Mouse (Mus musculus): ENCODE results near the gene Hs6st3. TPM values are rescaled to one million over a fixed set of nuclear protein-coding genes. Genes with fewer than 3 reads are reported as not detected.

Hs6st3 gene
- total and polyA plus RNA-seq, 2 experiments from 2014 or later = not detected

DNA sequence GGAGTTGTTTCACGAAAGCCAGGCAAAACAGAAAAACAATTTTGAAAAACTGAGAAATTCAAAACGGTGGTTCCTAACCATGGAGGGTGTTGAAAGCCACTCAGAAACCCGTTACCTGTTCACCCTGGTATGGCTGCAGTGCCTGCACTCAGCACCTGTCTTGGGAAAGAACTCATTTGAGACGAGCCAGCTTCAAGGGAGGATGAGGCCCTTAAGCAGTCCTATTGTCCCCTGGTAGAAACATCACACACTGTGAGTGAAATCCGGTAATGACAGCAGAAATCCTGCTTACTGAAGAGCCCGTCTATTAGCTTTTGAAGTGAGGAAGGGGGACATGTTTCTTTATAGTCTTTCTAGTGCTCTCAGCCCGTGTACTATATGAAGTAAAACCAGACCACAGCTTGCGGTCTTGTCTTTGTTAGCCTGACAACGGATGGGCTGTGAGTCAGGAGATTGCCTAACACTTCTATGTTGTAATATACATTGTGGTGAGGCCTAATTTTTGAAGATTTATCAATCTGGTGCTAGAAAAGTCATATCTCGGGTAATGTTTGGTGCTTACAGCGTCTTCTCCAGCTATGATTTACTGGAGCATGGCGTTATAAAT is 641.9 kb downstream of the Hs6st3 start:
- Histone ChIP-seq H3K9me3 (replicated peaks; ENCODE audit: control insufficient read depth, low read length) (no peaks in the 10 kb centered on the region), H3K4me1 (ENCODE audit: control insufficient read depth, insufficient read depth) (no peaks in the 10 kb centered on the region), H3K36me3 (replicated peaks; ENCODE audit: control insufficient read depth, insufficient read depth, low read length) (no peaks in the 10 kb centered on the region), H3K27ac (ENCODE audit: low read depth) (no peak overlapping the region), H3K4me2 (ENCODE audit: low read depth, low read length) (no peak overlapping the region), H3K27me3 (ENCODE audit: control insufficient read depth, insufficient read depth, low read length) (no peaks in the 10 kb centered on the region), H3K4me3 (ENCODE audit: low read depth, low read length) (no peak overlapping the region), H3K9ac (replicated peaks; ENCODE audit: low read depth, low read length) (no peak overlapping the region)
- no peak for TF ChIP-seq CTCF (IDR thresholded peaks at IDR 0.05; ENCODE audit: low read depth)
- TF ChIP-seq EP300 (IDR thresholded peaks at IDR 0.05; ENCODE audit: low read depth) = no peak
- DNase-seq (ENCODE audit: low spot score) (no peak), ATAC-seq (ENCODE audit: insufficient read depth, low read depth) (no peak)
- 77% methylated on average over 12 of the region's 12 CpGs for WGBS

DNA sequence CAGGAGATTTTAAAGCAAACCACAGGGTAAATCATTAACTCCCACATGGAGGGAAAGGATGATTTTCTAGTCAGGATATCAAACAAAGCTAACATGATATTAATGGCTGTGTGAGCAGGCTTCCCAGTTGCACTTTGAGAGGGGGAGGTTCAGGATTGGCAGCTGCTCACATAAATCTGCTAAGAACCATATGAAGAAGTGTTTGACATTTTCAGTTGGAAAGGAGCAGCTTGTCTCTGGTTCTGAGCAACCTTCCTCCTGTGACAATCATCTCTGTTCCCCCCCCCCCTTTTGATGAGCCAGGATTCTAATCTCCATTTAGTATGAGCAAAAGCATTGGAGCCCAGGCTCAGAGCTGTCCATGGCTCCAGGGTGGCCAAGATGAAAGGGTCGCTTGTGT is 643.0 kb downstream of the Hs6st3 start:
- ATAC-seq (ENCODE audit: insufficient read depth, low read depth) = no peak
- no peak overlapping the region for H3K4me2 ChIP-seq (ENCODE audit: low read depth, low read length)
- no peaks in the 10 kb centered on the region for H3K4me1 ChIP-seq (ENCODE audit: control insufficient read depth, insufficient read depth)
- no peak overlapping the region for H3K4me3 ChIP-seq (ENCODE audit: low read depth, low read length)
- H3K27ac ChIP-seq (ENCODE audit: low read depth) = no peak overlapping the region
- H3K36me3 ChIP-seq (replicated peaks; ENCODE audit: control insufficient read depth, insufficient read depth, low read length) = no peaks in the 10 kb centered on the region
- DNase-seq (ENCODE audit: low spot score) = no peak
- 85% methylated on average over 1 of the region's 1 CpGs for WGBS
- H3K9ac ChIP-seq (replicated peaks; ENCODE audit: low read depth, low read length) = no peak overlapping the region
- no peak for TF ChIP-seq CTCF (IDR thresholded peaks at IDR 0.05; ENCODE audit: low read depth)
- no peak for TF ChIP-seq EP300 (IDR thresholded peaks at IDR 0.05; ENCODE audit: low read depth)
- no peaks in the 10 kb centered on the region for H3K27me3 ChIP-seq (ENCODE audit: control insufficient read depth, insufficient read depth, low read length)
- H3K9me3 ChIP-seq (replicated peaks; ENCODE audit: control insufficient read depth, low read length) = no peaks in the 10 kb centered on the region

DNA sequence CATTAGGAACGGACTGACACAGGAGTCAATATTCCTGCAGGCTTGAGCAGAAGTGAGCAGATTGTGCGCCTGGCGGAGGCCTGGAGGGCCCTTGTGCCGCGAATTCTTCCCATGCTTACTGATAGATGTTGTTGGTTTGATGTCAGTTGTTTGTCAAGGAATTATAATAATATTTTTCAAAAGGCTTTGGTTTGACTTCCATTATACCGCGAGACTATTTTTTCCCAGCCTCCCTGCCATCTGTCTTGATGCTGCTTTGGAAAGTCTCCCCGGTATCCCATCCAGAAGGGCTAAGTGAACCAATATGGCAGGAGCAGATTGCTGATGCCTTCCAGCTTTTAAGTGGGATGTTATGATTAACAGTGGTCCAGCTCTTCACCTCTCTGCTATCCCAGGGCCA is 651.3 kb downstream of the Hs6st3 start:
- Histone ChIP-seq H3K27me3 (ENCODE audit: control insufficient read depth, insufficient read depth, low read length) (no peaks in the 10 kb centered on the region), H3K4me3 (ENCODE audit: low read depth, low read length) (no peak overlapping the region), H3K36me3 (replicated peaks; ENCODE audit: control insufficient read depth, insufficient read depth, low read length) (no peaks in the 10 kb centered on the region), H3K4me1 (ENCODE audit: control insufficient read depth, insufficient read depth) (no peaks in the 10 kb centered on the region), H3K4me2 (ENCODE audit: low read depth, low read length) (no peak overlapping the region), H3K27ac (ENCODE audit: low read depth) (no peak overlapping the region), H3K9ac (replicated peaks; ENCODE audit: low read depth, low read length) (no peak overlapping the region), H3K9me3 (replicated peaks; ENCODE audit: control insufficient read depth, low read length) (no peaks in the 10 kb centered on the region)
- ATAC-seq (ENCODE audit: insufficient read depth, low read depth) (no peak), DNase-seq (ENCODE audit: low spot score) (no peak)
- no peak for TF ChIP-seq EP300 (IDR thresholded peaks at IDR 0.05; ENCODE audit: low read depth)
- no peak for TF ChIP-seq CTCF (IDR thresholded peaks at IDR 0.05; ENCODE audit: low read depth)
- 90% methylated on average over 8 of the region's 8 CpGs for WGBS

DNA sequence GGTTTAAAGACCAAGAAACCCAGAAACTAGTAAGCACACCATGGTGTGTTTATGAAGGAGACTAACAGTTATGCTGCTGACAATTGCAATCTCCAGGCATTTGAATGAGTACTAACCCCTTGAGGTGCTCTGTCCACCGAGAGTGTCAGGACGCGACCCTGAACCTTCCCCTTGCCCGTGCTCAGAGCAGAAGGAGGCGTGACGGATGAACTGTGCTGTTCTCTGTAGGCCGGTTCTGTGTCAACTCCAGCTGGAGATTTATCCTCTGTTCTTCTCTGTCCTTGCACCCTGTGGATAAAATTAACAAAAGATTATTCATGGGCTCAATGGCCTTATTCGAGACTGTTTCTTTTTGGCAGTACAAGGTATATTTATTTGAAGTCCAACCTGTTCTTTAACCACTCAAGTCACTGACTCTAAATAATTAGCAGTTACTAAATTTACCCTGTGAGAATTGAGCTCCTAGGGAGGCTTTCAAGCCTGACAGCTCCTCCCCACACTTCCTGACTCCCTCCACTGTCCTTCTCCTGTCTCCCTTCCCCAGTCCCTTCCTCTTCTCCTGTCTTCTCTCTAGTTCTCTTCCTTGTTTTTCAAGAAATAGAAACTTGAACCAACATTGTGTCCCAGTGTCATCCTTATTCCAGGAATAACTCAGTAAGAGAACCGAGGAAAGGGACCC is 659.2 kb downstream of the Hs6st3 start:
- Histone ChIP-seq H3K4me1 (ENCODE audit: control insufficient read depth, insufficient read depth) (no peaks in the 10 kb centered on the region), H3K4me2 (ENCODE audit: low read depth, low read length) (no peak overlapping the region), H3K27me3 (ENCODE audit: control insufficient read depth, insufficient read depth, low read length) (no peaks in the 10 kb centered on the region), H3K4me3 (ENCODE audit: low read depth, low read length) (no peak overlapping the region), H3K36me3 (replicated peaks; ENCODE audit: control insufficient read depth, insufficient read depth, low read length) (no peaks in the 10 kb centered on the region), H3K27ac (ENCODE audit: low read depth) (no peak overlapping the region), H3K9ac (replicated peaks; ENCODE audit: low read depth, low read length) (no peak overlapping the region), H3K9me3 (replicated peaks; ENCODE audit: control insufficient read depth, low read length) (no peaks in the 10 kb centered on the region)
- no peak for ATAC-seq (ENCODE audit: insufficient read depth, low read depth)
- TF ChIP-seq CTCF (IDR thresholded peaks at IDR 0.05; ENCODE audit: low read depth) (no peak), EP300 (IDR thresholded peaks at IDR 0.05; ENCODE audit: low read depth) (no peak)
- DNase-seq (ENCODE audit: low spot score) = no peak
- WGBS = 39% methylated on average over 9 of the region's 9 CpGs

DNA sequence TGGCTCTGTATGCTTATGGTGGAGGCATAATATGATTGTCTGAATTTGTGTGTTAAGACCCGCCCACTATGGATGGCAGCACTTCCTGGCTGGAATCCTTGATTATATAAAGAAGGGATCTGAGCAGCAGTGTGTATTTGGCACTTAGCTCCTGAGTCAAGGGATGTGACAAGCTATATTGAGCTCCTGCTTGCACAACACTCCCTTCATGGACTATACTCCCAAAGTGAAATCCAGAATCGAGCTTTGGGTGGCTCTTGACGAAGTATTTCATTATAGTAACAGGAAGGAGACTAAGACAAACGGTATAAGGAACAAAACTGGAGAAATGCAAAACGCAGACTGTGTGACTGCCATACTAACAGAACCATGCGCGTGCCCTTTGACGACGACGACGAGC is 660.4 kb downstream of the Hs6st3 start:
- no peak for TF ChIP-seq CTCF (IDR thresholded peaks at IDR 0.05; ENCODE audit: low read depth)
- TF ChIP-seq EP300 (IDR thresholded peaks at IDR 0.05; ENCODE audit: low read depth) = no peak
- Histone ChIP-seq H3K4me3 (ENCODE audit: low read depth, low read length) (no peak overlapping the region), H3K9ac (replicated peaks; ENCODE audit: low read depth, low read length) (no peak overlapping the region), H3K4me2 (ENCODE audit: low read depth, low read length) (no peak overlapping the region), H3K4me1 (ENCODE audit: control insufficient read depth, insufficient read depth) (no peaks in the 10 kb centered on the region), H3K27ac (ENCODE audit: low read depth) (no peak overlapping the region), H3K27me3 (ENCODE audit: control insufficient read depth, insufficient read depth, low read length) (no peaks in the 10 kb centered on the region), H3K36me3 (replicated peaks; ENCODE audit: control insufficient read depth, insufficient read depth, low read length) (no peaks in the 10 kb centered on the region), H3K9me3 (replicated peaks; ENCODE audit: control insufficient read depth, low read length) (no peaks in the 10 kb centered on the region)
- no peak for DNase-seq (ENCODE audit: low spot score)
- WGBS = 89% methylated on average over 11 of the region's 11 CpGs
- no peak for ATAC-seq (ENCODE audit: insufficient read depth, low read depth)

DNA sequence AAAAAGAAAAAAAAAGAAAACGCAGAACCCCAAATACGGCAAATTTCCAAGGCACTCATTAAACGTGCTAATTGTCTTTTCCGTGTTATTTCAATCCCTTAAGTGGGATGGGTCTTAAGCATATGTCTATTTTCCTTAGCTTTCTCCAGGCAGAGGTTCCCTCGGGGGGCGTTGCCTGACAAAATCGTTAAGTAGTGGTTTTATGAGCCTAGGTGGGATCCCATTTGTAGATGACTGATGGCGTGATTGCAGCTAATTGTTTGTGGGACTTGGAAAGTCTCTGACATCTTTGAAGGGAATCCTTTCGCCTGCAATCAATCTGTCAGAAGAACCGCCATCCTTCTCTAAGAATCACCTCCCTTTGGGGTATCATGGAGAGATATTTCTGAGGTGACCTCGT is 662.7 kb downstream of the Hs6st3 start:
- no peak overlapping the region for H3K9ac ChIP-seq (replicated peaks; ENCODE audit: low read depth, low read length)
- TF ChIP-seq CTCF (IDR thresholded peaks at IDR 0.05; ENCODE audit: low read depth) (no peak), EP300 (IDR thresholded peaks at IDR 0.05; ENCODE audit: low read depth) (no peak)
- H3K4me2 ChIP-seq (ENCODE audit: low read depth, low read length) = no peak overlapping the region
- no peaks in the 10 kb centered on the region for H3K4me1 ChIP-seq (ENCODE audit: control insufficient read depth, insufficient read depth)
- H3K27ac ChIP-seq (ENCODE audit: low read depth) = no peak overlapping the region
- H3K36me3 ChIP-seq (replicated peaks; ENCODE audit: control insufficient read depth, insufficient read depth, low read length) = no peaks in the 10 kb centered on the region
- H3K27me3 ChIP-seq (ENCODE audit: control insufficient read depth, insufficient read depth, low read length) = no peaks in the 10 kb centered on the region
- WGBS = 82% methylated on average over 11 of the region's 11 CpGs
- ATAC-seq (ENCODE audit: insufficient read depth, low read depth) (no peak), DNase-seq (ENCODE audit: low spot score) (no peak)
- no peaks in the 10 kb centered on the region for H3K9me3 ChIP-seq (replicated peaks; ENCODE audit: control insufficient read depth, low read length)
- H3K4me3 ChIP-seq (ENCODE audit: low read depth, low read length) = no peak overlapping the region
